Mouse (Mus musculus) cerebellum, adult 2 months (tissue): ENCODE results near the gene Ap5s1. TPM values are rescaled to one million over a fixed set of nuclear protein-coding genes. Genes with fewer than 3 reads are reported as not detected.

Experiments
- DNase-seq, 2 experiments: peaks; one replicate each; pipeline ENCODE4 v3.0.0; 2021
- H3K27ac ChIP-seq: fragments of 200-500 bp; 2 replicates; pipeline ENCODE4 v1.5.1; 2012; ENCODE audit warnings: low read length, control low read depth, inconsistent platforms; ENCODE audit not compliant: insufficient read depth
- H3K27me3 ChIP-seq: fragments of 200-500 bp; 2 replicates; pipeline ENCODE4 v1.6.1; 2012; ENCODE audit warnings: inconsistent platforms, mild to moderate bottlenecking, low read length, moderate library complexity; ENCODE audit not compliant: control insufficient read depth, insufficient read depth
- H3K4me1 ChIP-seq: fragments of 200-500 bp; 2 replicates; pipeline ENCODE4 v1.6.1; 2011; ENCODE audit warnings: low read length; ENCODE audit not compliant: control insufficient read depth, insufficient read depth
- H3K4me3 ChIP-seq: fragments of 200-500 bp; replicated peaks from 2 replicates; pipeline ENCODE3; 2011; ENCODE audit warnings: mild to moderate bottlenecking, low read depth, low read length, control low read depth; ENCODE audit not compliant: insufficient read depth
- CTCF ChIP-seq: fragments of 200-500 bp; IDR thresholded peaks from 2 replicates; pipeline ENCODE4 v1.5.1; 2011; ENCODE audit warnings: low read depth, mild to moderate bottlenecking, control low read depth, low read length, moderate library complexity, borderline replicate concordance; ENCODE audit not compliant: insufficient read depth
- POLR2A ChIP-seq: fragments of 200-500 bp; IDR thresholded peaks from 2 replicates; pipeline ENCODE4 v1.6.1; 2011; ENCODE audit warnings: low read length, control low read depth, borderline replicate concordance; ENCODE audit not compliant: insufficient read depth
- WGBS: fragments of 180-500 bp; shearing (Covaris S2); methylation state at CpG from one replicate; pipeline ENCODE4 v1.1.7; 2018; 5-methylcytosine and 5-hydroxymethylcytosine counted together
- polyA plus RNA-seq: library from polyadenylated mRNA; depleted of rRNA; stranded (reverse); fragments of >200 nt; gene quantifications from 2 replicates; pipeline ENCODE4 v1.2.3, GENCODE M21; 2012

Gene Ap5s1
- polyA plus RNA-seq, 1 experiment: 43.7 TPM

DNA sequence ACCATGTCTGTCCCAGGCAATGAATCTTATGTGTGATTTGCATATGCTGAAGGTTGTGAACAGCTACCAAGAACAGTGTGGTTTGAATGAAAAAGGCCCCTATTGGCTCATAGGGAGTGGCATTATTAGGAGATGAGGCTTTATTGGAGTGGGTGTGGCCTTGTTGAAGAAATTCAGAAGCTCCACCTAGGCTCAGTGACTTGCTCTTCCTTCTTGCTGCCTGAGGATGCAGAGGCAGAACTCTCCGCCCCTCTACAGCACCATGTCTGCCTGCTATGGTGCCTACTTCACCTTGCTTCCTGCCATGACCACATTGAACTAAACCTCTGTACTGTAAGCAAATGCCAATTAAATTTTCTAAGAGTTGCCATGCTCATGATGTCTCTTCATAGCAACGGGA is 25.7 kb downstream of the Ap5s1 start:
- peaks cover 3% of the 10 kb centered on the region; the same call in 1 of the 2 replicates for H3K4me1 ChIP-seq
- WGBS: 95% methylated on average over 2 of the region's 2 CpGs
- H3K27me3 ChIP-seq: no peaks in the 10 kb centered on the region
- H3K4me3 ChIP-seq: no peak overlapping the region
- no peak for DNase-seq
- no peak overlapping the region for H3K27ac ChIP-seq
- TF ChIP-seq POLR2A: no peak
- TF ChIP-seq CTCF: no peak

DNA sequence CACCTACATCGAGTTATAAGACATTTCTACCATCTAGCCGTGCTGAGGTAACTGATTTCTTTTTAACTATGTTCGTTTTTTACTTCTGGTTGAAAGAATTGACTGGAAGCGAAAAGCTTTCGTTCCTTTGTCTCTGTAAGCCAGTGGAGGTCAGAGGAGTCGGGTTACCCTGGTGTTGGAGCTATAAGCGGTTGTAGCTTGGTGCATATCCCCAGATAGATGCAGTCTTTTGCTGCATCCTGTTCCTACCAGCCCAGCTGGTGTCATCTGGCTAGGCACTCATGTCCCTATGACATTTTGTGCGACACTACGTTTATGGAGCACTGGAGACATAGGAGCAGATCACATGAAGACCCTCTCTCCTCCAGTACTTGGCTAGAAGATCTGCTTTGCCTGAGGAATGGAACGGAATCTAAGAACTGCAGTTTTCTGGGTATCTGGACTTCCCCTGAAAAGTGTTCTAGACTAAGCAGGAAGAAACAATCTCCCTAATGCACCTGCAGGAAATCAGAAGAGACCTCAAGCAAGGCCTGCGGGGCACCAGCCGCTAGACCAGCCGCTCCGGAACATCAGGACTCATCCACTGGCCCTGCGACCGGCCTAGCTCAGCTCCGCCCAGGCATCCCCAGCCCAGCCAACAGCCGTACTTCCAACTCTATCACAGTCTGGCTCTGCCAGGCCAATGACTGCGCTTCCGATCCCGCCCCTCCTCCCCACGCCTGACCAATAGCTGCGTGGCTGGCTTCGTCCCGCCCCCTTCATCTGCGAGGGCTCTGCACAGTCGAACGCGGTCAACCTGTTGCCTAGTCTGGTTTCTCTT is 26.6 kb downstream of the Ap5s1 start, which contains the start of gene Mavs:
TSS of gene Mavs (plus strand) at position 757 of the 820 bp plus-strand sequence.
- TF ChIP-seq CTCF (no peak), POLR2A (peak; percentile 73; the same call in 1 of the 2 replicates)
- Histone ChIP-seq H3K4me1 (peaks cover 3% of the 10 kb centered on the region; the same call in 1 of the 2 replicates), H3K27ac (no peak within 1 kb of the TSS), H3K27me3 (no peaks in the 10 kb centered on the region), H3K4me3 (peak within 1 kb of the TSS; percentile 67)
- peak; percentile 92 to 95 for DNase-seq
- WGBS: 12% methylated on average over 29 of the region's 29 CpGs

DNA sequence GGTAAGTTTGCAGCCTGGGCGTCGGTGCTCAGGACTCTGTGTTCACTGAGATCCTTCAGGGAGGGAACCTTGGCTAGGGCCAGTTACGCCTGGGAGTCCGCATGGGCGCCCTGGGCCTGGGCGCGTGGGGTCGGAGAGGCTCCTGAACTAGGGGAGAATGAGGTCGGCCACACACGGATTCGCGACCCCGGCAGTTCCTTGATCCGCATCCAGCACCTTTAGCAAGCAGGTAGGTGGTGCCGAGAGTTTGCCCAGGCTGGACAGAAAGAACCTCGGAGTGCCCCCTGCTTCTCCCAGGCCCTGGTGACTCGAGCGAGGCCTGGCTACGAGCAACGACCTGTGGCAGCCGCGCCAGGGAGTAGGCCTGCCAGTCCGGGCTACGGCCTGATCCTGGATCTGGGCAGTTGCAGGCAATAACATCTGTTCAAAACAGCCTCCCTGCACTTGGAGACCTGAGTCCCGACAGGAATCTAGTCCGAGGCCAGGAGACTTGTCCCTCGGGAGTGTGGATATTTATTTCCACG is 27.3 kb downstream of the Ap5s1 start:
- no peak overlapping the region for H3K27ac ChIP-seq
- WGBS: 2% methylated on average over 28 of the region's 28 CpGs

DNA sequence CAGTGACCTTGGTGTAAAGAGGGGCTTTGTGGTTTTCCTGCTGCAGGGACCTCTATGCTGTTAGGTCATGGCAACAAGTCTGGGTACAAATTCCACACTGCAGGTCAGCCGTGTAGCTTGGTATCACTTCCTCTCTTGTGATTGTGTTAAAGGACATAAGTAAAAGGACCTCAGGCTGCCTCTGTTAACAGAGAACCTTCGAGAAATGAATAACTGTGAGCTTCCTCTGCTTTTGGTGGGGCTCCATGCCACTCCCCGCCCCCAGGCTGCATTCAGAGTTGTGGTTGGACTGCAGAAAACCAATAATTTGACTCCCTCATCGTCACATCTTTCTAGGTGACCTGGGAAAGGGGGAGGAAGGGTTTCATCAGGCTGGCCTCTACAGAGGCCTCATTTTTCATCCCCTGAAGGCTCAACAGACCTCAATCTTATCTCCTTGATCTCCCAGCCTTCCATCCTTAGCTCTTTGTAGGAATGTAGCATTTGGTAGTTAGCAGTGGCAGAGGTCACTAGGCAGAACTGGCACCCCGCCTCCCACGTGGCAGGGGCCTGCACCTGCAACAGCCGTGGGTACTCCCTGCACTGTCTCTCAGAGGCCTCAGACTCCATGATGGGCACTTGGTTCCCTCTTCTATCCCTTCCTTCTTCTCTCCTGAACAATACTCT is 28.2 kb downstream of the Ap5s1 start:
- 81% methylated on average over 7 of the region's 7 CpGs for WGBS
- H3K27ac ChIP-seq: no peak overlapping the region
- DNase-seq: no peak
- no peak for TF ChIP-seq CTCF
- TF ChIP-seq POLR2A: no peak
- H3K27me3 ChIP-seq: no peaks in the 10 kb centered on the region
- H3K4me1 ChIP-seq: peaks cover 3% of the 10 kb centered on the region; the same call in 1 of the 2 replicates
- H3K4me3 ChIP-seq: no peak overlapping the region

More for the DNA sequence above, 27.3 kb downstream of the Ap5s1 start:
- TF ChIP-seq POLR2A (no peak), CTCF (no peak)
- H3K4me3 ChIP-seq: peak overlapping the region; percentile 67
- no peaks in the 10 kb centered on the region for H3K27me3 ChIP-seq
- no peak for DNase-seq
- H3K4me1 ChIP-seq: peaks cover 3% of the 10 kb centered on the region; the same call in 1 of the 2 replicates

DNA sequence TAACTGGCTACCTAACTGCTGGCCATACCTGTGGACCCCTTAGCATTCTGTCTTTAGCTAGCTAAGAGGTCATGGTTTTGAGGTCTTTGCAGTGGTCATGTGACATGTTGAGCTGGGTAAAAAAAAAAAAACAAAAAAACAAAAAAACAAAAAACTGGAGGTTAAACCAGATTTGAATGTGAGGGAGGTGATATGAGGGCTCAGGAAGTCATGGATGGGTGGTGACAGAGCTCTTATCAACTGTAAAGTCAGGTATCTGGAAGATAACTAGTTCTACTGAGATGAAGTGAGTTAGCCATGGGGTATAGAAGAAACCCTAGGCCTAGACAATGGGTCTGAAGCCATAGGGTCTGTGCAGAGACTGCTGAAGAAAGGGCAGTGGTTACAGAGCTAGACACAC is 35.3 kb downstream of the Ap5s1 start:
- no peaks in the 10 kb centered on the region for H3K27me3 ChIP-seq
- H3K4me1 ChIP-seq: no peaks in the 10 kb centered on the region
- no peak for DNase-seq
- TF ChIP-seq CTCF (no peak), POLR2A (no peak)
- H3K27ac ChIP-seq: no peak overlapping the region
- no peak overlapping the region for H3K4me3 ChIP-seq

DNA sequence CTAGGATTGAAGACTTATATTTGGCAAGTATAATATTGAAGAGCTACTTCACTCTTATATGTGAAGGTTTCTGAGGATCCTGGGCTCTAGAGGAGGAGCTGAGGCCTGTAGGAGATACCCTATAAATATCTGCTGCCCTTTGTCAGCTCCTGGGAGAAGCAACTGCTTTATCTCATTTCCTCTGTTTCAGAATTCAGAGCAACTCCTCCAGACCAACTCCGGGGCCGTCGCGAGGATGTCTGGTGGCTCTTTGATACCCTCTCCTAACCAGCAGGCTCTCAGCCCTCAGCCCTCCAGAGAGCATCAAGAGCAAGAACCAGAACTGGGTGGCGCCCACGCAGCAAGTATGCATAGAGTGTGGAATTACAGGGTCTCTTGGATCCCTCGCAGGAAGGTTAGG is 36.1 kb downstream of the Ap5s1 start:
- TF ChIP-seq CTCF: no peak
- no peak for TF ChIP-seq POLR2A
- H3K4me1 ChIP-seq: no peaks in the 10 kb centered on the region
- WGBS: 92% methylated on average over 7 of the region's 7 CpGs
- no peak for DNase-seq
- H3K27me3 ChIP-seq: no peaks in the 10 kb centered on the region
- no peak overlapping the region for H3K27ac ChIP-seq
- H3K4me3 ChIP-seq: no peak overlapping the region

DNA sequence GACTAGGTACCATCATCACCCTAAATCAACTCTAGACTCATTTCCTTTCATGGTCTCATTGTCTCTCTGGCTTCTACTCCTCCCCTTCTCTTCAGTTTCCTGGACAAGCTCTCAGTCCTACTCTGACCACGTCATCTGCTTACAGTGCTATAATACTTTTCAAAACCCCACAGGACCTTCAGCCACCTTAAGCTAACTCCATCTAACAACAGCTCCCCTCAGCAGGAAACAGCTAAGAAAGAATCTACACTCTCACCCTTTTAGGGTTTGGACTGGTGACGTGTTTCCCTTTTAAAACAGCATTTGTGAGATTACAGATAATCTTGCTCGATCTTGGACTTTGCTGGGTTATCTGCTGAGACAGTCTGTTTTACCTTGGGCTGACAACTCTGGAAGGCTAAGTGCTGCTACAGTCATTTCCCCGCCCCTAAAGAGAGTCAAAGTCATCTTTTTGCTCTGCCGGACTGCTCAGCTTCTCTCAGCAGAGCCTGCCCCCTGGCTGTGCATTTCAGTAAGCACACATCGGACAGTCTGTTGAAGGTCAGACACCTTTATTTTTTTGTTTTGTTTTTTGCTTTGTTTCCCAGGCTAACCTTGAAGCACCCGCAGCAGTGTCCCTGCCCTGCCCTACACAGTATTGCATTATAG is 46.9 kb downstream of the Ap5s1 start:
- 29% methylated on average over 7 of the region's 7 CpGs for WGBS
- Histone ChIP-seq H3K27me3 (no peaks in the 10 kb centered on the region), H3K4me3 (no peak overlapping the region), H3K4me1 (no peaks in the 10 kb centered on the region), H3K27ac (no peak overlapping the region)
- DNase-seq: peak; percentile 31 to 32
- TF ChIP-seq POLR2A (no peak), CTCF (peak; percentile 61)
